Mouse (Mus musculus) kidney, postnatal 10 days (tissue): ENCODE results near the gene 2810004N23Rik.

Source experiments
- DNase-seq: peaks from one replicate; pipeline ENCODE4 v3.0.0; 2021; ENCODE audit warnings: mixed read lengths

Gene 2810004N23Rik

DNA sequence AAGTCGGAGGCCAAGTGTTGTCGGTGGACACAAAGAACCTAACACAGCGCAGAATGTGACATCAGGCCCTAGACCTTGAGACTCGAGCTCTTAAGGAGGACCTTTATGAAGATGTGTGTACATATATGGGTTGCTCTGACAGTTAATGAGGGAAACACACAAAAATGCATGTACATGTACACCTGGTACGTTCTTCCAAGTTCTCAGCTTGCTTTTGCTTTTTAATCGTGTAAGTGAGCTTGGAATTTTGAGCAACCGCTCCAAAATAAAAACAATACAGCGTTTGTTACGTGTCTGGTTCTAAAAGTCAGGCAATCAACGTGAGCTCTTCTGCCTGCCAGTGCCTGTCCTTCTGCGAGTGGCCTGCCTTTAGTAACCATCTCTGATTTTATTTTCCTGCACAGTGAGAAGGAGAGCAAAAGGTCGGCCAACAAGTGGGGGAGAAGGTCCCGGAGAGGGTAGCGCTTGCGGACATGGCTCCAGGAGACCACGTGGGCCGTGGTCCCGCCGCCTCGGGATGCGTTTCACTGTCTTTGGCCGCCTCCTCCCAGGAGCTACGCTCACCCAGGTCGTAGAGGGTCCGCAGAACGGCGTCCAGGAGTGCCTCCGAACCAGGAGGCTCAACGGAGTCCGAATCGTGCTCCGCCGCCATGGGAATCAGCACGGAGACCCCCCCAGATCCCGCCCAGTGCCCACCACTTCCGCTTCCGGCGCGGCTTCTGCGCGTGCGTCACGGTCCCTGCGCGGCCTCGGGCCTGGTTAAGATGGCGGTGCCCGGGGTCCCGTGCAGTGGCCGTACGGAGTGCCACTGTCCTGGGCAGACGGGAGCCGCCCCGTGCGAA, at the start of gene 2810004N23Rik, which contains the start of gene Gnpat:
2810004N23Rik (minus strand) TSS at position 800 of the 842 bp plus-strand sequence.
Gnpat (plus strand) TSS at position 713 of the 842 bp plus-strand sequence.
- DNase-seq = peak; percentile 96

DNA sequence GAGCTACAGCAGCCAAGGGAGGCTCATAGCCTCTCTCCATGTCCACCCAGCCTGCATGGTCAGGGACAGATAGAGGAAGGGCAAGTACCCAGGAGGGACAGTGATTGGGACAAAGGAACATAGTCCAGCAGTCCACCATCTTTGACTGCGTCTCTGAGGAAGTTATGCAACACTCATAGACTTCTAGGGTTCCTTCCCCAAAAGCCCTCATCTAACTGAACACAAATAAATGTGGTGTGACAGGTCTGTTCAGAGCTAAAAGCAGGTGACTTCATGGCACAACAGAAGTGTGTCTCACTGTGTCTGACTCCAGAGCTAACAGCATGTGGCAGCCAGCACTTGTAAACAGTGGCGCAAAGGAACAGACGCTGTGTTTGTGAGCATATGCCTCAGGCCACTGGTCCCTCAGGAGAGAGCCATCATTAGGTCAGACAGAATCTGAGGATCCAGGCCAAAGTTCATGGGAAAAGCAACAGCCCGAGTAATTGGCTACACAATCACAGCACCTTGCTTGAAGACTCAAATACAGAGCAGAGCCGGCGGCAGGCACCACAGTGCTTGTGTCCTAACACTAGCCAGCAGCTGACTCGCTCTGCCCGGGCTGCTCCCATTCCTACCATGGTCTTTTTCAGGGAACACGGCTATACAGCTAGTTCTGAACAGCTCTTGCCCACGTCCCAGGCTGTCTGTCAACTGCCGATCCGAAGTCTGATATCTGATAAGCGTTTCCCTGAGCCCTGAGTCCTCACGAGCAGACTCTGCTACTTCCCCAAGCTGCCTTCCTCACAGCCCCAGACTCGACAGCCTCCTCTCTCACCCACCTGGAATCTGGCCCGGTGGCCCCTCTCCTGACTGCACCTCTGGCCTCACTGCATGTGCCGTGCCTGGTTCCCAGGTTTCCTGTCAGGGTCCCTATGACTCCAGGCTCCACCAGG, 49.3 kb upstream of the 2810004N23Rik start:
- DNase-seq = no peak

DNA sequence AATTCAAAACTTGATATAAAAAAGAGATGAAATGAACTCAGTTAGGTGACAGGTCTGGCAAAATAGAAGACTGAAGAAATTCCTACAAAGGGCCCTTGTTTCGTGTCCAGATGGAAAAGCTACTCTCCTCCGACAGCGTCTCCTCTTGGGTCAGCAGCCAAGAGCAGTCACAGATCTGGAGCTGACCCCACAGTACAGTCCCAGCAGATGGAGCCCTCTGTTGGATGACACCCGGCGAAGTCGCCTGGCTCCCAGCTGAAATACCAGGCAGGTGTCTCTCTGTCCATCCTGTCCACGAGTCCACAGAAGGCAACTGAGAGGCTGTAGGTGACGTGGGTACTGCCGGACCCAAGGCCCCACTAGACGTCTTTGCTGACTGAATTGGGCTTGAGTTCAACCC, 47.4 kb upstream of the 2810004N23Rik start:
- no peak for DNase-seq

DNA sequence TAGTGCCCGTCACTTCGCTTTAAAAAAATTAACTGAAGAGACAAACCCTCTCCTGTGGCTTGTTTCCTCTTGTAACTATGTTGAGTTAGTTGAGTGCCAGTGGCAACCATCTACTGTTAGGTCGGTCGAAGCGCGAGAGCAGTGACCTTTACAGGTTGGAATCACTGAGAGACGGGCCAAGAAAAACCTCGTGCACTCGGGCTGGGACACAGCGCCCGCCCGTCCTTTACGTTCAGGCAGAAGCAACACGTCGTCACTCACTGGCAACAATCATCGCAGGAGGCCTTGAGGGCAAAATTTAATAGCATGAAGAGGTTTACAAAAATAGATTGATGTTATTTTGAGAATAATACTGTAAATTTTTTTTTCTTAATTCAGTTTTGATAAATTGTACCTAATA, 47.0 kb upstream of the 2810004N23Rik start:
- DNase-seq = no peak

DNA sequence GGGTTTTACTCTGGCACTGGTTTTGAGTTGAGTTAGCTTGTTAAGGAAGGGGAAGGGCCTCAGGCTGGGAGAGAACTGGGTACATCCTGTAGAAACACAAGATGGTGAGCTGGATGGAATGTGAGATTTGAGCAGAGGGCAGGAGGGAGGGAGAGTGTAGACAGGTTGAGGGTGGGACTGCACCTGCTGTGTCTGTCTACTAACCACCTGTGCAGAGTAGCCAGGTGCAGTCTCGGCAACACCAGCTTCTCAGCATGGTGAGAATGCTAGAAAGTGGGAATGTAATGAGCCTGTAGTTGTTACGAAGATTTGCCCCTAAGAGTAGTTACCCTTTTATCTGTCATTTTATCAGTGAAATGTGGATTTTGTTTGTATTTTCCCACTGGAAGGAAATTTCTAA, 42.6 kb upstream of the 2810004N23Rik start:
- DNase-seq = no peak

DNA sequence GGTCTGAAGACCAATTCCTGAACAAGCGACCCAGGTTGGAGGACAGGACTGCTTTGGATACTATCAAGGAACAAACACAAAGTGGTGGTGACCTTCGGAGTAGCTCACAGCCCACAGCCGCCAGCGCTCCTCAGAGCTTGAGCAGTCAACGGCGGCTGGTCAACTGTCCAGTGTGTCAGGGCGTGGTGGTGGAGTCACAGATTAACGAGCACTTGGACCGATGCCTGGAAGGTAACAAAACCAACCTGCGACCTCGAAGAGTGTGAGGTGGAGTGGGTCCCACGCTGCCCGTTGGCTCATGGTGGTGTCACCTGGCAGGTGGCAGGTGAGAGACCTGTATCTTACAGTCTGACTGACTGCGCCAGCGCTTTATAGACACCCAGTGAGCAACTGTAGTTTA, 40.3 kb upstream of the 2810004N23Rik start:
- peak; percentile 69 for DNase-seq

DNA sequence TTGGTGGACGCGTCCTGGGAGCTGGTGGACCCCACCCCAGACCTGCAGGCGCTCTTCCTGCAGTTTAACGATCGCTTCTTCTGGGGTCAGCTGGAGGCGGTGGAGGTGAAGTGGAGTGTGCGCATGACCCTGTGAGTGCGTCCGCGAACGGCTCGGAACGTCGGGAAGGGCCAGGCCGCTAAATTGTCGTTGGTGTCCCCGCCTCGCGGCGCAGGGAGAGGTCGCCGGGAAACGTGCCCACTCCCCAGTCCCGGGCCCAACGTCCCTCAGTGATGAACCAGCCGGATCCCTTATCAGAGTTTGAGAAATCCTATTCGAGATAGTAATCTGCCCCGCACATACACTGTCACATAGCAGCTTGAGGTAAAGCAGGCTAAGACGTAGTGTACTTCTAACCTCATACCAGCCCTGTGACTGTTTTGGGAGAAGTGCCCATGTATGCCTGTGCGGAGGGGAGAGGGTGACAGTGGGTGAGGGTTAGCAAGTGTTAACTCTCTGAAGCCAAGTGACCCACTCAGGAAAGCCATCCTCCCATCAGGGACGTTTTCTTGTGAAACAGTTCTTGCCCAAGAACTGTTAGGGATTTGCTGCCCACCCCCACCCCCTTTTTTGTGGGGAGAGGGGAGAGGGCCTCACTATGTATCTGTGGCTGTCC, 35.5 kb upstream of the 2810004N23Rik start:
- DNase-seq = peak; percentile 43

DNA sequence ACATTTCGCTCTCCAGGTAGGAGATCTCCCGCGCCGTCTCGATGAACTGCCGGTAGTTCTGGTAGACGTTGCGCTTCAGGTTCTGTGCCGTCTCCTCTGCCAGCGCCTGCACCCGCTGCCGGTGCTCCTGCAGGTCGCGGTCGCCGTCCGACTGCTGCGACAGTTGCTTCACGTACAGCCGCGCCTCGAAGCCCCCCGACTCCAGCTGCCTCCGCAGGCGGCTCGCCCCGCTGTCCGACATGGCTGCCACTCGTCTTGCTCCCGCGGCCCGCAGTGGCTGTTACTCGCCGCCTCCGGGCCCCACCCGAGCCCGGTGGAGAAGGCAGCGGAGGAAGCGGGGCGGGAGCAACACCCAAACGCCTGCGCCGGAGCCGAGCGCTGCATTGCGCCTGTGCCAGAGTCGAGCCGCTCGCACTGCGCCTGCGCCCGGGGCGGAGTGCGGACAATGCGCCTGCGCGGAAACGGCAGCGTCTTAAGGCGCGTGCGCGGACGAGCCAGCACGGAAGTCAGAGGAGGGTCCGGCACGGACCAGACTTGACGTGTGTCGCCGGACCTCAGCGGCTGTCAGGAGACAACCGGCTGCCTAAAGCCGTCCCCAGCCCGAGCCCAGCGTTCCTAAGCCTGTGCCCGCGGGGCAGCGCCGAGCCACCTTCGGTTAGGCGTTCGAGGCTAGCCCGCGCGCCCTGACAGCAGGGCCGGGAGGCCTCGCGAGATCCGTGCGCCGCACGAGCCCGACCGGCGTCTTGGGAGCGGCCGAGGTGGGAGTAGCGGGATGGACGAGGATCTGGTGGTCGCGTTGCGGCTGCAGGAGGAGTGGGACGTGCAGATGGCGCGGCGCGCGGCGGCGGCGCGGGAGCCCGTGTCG, 34.7 kb upstream of the 2810004N23Rik start, which contains the start of the genes Exoc8 and Sprtn:
Exoc8 (minus strand) TSS at position 320 of the 865 bp plus-strand sequence.
Sprtn (plus strand) TSS at position 501 of the 865 bp plus-strand sequence.
- DNase-seq = peak; percentile 98

DNA sequence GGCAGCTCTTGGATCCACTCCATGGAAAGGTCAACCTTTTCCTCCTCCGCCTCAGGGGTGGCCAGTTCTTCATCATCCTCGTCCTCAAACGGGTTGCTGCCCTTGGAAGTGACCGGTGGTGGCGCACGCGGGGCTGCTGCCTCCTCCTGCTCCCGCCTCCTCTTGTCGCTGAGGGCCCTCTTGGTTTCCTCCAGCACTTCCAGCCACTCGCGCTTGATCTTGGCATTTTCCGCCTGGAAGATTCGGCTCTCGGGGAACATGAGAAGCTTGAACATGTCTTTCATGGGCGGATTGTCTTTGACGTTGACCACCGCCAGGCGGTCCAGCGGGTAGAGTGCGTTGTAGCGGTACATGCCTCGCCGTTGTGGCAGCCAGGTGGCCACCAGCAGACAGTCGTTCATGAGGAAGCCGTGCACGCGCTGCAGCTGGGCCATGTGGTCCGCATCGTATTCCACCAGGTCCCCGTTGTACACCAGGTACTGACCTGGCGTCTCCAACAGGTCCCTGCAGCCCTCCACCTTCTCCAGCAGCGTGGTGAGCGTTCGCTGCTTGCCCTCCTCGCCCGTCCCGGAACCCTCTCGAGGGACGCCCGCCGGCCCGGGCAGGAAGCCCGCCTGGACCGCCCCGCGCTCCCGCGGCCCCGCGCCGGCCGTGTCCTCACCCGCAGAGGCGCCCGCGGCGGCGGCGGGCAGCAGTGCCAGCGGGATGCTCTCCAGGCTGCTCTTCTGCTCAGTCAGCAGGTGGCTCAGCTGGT, 33.9 kb upstream of the 2810004N23Rik start:
- DNase-seq = peak; percentile 89

DNA sequence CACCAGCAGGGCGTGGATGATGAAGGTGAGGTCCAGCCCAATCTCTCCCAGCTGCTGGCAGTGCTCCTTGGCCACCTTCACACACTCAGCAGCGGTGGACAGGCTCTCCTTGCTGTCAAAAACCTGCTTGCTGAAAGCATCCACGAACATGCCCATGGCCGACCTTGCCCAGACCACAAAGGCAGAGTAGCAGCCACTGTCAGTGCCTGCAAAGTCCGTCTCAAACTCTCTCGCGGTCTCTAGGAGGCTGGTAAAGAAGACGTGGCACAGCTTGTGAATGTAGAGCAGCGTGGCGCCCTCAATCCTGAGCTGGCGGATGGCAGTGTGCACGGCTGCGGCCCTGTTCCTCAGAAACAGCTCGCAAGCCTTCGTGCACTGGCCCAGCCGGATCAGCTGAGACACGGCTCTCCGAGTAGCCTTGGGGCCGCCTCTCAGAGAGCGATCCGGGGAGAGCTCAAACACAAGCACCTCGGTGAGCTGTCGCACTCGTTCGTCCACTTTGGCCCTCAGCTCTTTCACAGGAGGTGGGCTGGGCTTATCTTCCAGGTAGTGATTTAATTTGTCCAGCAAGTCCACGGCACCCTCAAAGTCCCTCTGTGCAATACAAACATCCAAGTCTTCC, 33.2 kb upstream of the 2810004N23Rik start:
- no peak for DNase-seq

DNA sequence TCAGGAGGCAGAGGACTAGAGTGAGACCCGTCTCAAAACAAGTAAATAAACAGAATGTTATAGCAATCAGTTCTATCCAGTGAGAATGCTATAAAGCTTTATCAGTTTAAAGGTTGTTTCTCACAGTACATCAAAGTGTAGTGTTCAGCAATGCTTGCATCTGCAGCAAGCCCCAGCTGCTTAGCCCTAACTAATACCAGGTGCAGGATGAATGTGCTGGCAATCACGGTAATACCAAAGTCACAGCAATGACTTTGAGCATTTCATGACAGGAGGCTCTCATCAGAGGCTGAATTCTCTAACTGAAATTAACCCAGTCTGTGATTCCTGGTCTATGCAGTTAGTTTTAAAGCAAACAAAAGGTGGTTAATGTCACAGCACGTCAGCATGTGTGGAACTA, 29.7 kb upstream of the 2810004N23Rik start:
- DNase-seq = no peak

DNA sequence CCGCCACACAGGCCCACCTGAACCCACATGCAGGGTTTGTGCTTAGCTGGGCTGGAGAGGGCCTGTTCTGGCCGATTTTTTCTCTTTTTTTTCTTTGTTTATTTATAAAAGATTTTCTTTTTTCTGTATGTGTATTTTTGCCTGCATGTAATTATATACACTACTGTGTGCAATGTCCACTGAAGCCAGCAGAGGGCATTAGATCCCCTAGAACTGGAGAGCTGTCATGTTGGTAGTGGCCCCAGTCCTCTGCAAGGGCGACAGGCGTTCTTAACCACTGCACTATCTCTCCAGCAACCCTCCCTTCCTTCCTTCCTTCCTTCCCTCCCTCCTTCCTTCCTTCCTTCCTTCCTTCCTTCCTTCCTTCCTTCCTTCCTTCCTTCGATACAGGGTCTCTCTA, 25.5 kb upstream of the 2810004N23Rik start:
- DNase-seq = no peak

DNA sequence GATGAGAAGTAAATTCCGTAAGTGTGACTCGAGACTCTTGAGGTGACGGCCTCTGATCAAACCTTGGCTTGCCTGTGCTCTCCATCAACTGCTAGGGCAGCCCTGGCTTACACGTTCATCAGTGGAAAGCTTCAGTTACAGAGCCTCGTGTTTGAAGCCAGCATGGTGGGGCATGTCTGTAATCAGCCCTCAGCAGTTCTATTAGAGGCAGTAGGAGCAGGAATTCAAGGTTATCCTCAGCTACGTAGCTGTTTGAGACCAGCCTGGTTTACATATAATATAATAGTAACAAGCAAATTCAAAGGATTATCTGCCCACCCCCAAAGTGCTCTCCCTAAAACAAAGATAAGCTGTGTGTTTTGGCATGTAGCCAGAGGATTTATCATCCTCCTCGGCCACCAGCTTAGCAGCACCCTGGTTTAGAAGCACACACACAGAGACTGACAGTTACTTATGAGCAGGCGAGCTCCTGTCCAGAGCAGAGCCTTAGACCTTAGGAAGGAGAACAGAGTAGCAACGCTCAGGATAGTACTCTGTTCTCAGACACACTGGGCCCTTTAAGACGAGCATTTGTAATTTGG, 16.1 kb upstream of the 2810004N23Rik start:
- no peak for DNase-seq

DNA sequence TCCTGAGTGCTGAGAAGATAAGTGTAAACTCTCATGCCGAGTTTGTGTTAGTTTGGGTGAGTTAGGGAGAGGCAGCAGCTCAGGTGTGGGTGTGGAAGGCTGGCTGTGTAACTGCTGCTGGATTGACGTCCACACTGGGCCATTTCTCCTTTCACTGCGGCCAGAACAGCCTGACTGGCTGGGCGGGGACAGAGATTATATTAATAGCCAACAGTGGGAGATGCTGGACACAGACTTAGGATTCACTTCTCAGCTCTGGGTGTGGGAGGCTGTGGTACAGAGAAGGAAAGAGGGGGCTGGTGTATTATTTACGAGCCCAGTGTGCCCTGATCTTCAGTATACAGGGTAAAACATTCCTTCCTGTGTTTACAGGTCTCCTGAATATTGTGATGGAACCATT, 15.2 kb upstream of the 2810004N23Rik start:
- DNase-seq = no peak

DNA sequence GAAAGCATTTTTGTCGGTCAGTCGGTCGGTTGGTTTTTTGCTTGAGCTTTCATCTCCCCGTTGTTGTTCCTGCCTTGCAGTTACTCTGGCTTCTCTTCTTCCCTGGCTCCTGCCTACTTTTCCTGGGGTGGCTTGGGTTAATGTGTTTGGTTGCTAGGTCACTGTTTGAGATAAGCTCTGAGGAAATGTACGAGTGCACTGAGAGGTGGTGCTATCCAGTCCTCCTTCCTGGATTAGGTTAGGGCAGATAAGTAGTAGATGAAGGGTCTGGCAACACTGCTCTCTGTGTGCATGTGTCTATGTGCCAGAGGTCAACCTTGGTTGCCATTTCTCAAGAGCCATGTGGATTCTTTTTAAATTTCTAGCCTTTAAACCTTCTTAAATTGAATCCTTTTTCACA, 9.8 kb upstream of the 2810004N23Rik start:
- DNase-seq = no peak

DNA sequence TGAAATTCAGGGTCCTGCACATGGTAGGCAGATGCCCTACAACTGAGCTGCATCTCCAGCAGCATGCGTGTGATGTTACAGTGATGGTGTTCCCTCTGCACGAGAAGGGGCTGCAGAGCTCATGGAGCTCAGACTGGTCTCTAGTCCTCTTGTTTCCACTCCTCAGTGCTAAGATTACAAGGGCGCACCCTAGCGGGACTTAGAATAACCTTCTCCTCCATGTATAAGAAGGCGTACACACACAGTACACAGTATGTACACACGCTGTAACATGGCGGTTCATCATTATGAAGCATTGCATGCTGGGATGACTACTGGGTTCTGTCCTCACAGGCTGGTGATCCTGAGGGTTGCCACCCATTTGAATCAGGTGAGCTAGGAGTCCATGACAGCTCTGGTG, 9.2 kb upstream of the 2810004N23Rik start:
- DNase-seq = no peak

DNA sequence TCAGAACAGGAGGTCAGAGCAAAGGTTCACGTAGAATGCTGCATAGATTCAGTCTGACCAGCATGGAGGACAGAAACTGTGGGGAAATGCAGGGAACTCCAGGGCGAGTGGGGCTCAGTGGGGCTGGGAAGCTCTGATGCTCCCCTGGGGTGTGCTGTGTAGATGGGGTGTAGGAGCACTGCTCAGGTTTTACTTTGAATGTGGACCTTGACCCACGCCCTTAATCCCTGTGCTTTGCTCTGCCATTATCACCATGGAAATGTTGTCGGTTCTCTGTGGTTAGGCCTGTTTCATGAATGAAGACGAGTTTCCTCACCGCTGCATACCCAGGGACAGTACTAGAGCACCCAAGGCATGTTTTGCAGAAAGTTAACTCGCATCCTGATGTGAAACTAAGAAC, 8.6 kb upstream of the 2810004N23Rik start:
- DNase-seq = no peak

DNA sequence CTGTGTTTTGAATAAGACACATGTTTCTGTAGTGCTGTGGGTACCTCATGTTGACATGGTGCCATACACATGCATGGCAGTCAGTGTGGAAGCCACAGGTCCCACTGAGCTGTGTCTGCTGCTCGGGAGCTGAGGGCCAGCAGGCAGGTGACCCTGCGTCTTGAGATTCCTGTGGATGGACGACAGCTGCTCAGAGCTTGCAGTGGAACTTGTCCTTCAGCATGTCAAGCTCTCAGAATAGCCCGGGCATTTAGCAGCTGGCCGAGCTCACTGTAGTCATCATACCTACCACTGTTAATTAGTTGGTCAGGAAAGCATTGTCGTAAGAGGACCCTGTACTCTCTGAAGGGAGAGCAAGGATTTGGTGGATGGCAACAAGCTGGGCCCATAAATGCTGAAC, 6.8 kb upstream of the 2810004N23Rik start:
- DNase-seq = no peak

DNA sequence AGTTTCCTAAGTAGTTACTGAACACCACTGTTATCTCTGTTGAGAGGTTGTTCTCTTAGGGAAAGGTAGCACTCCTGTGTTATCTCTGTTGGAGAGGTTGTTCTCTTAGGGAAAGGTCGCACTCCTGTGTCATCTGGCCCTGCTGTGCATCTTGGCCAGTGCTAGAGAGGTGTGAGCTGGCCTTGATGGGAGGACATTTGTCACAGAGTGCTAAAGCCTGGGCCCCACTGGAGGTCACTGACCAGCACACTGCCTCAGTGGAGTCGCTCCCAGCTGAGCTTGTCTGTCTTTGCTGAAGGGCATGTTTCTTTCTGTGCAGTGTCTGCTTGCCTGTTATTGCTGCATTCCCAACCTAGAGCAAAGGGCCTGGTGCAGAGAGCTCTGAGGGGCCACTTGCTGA, 4.2 kb upstream of the 2810004N23Rik start:
- no peak for DNase-seq

DNA sequence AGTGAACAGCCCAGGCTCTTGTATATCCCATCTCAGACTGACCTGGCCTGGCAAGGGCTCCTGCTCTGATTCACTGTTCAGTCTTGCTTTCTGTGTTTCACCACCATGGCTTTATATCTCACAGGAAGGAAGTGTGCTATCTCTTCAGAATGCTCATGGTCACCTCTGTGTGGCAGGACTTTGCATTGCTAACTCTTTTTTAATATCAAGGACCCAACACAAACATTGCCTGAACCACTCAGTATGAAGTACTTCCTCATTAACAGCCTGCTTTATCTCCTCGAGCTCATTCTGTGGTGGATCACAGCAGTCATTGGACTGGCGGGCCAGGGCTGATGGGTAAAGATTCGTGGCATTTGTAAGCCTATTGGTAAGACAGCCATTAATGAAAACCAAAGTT, 3.7 kb upstream of the 2810004N23Rik start:
- DNase-seq = no peak
